ENCODE assay signal across 22 mouse cellular contexts in the genomic region with DNA sequence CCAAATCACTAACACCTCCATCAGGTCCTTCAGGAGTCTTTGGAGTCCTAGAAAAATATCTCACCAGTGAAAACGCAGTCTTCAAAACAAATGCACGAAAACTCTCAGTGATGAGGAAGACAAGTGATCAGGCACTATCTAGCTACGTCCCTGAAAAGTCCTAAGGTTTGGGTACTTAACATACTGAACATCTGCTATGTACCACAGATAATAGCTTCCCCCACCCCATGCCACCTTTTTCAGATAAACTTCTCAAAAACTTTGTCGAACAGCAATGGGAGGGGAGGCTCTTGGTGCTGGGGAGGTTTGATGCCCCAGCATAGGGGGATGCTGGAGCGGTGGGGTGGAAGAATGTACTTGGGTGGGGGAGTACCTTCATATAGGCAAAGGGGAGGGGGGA.
"Had no signal": no experiment of that assay in that cellular context is flagged by ENCODE, and none has a peak within 500 bp of the region (broad histone marks: within the 10 kb centered on the region; RNA-seq: fewer than 3 reads in every experiment).

No protein-coding gene starts in this region.

- H3K27me3 ChIP-seq: intestine, embryonic 15.5 days; kidney, embryonic 15.5 days; lung, embryonic 15.5 days; megakaryocyte, embryonic 14.5 days; midbrain, embryonic 12.5 days; midbrain, embryonic 15.5 days; neural tube, embryonic 13.5 days; stomach, embryonic 15.5 days had no signal

- ATAC-seq: intestine, embryonic 15.5 days; midbrain, embryonic 15.5 days had no signal

- H3K4me2 ChIP-seq: intestine, embryonic 15.5 days; kidney, embryonic 15.5 days; lung, embryonic 15.5 days; midbrain, embryonic 12.5 days; midbrain, embryonic 15.5 days; neural tube, embryonic 13.5 days; stomach, embryonic 15.5 days had no signal

- H3K9ac ChIP-seq: intestine, embryonic 15.5 days; kidney, embryonic 15.5 days; lung, embryonic 15.5 days; midbrain, embryonic 12.5 days; midbrain, embryonic 15.5 days; neural tube, embryonic 13.5 days; stomach, embryonic 15.5 days had no signal

- H3K36me3 ChIP-seq: intestine, embryonic 15.5 days; kidney, embryonic 15.5 days; lung, embryonic 15.5 days; midbrain, embryonic 12.5 days; midbrain, embryonic 15.5 days; neural tube, embryonic 13.5 days; stomach, embryonic 15.5 days had no signal

- H3K9me3 ChIP-seq: intestine, embryonic 15.5 days; kidney, embryonic 15.5 days; lung, embryonic 15.5 days; megakaryocyte, embryonic 14.5 days; midbrain, embryonic 12.5 days; midbrain, embryonic 15.5 days; neural tube, embryonic 13.5 days; stomach, embryonic 15.5 days had no signal

- H3K4me3 ChIP-seq: intestine, embryonic 15.5 days; kidney, embryonic 15.5 days; left cerebral cortex, adult 2 months; lung, embryonic 15.5 days; midbrain, embryonic 12.5 days; midbrain, embryonic 15.5 days; myocyte; neural tube, embryonic 13.5 days; stomach, embryonic 15.5 days had no signal

- H3K27ac ChIP-seq: intestine, embryonic 15.5 days; kidney, embryonic 15.5 days; left cerebral cortex, adult 2 months; lung, embryonic 15.5 days; midbrain, embryonic 12.5 days; midbrain, embryonic 15.5 days; neural tube, embryonic 13.5 days; stomach, embryonic 15.5 days had no signal

- DNase-seq: kidney, adult 11 months; kidney, adult 8-10 months; kidney, postnatal 10 days; kidney, postnatal 36 days; layer of hippocampus, postnatal 36 days; lung, adult 18-20 months; lung, postnatal 10 days; lung, postnatal 36 days; retina, postnatal 1 day; right cerebral cortex, postnatal 25 days; spleen, adult 18-20 months; thymus, postnatal 25 days had no signal
